20 mouse cellular contexts compared by ENCODE assay signal in the genomic region with DNA sequence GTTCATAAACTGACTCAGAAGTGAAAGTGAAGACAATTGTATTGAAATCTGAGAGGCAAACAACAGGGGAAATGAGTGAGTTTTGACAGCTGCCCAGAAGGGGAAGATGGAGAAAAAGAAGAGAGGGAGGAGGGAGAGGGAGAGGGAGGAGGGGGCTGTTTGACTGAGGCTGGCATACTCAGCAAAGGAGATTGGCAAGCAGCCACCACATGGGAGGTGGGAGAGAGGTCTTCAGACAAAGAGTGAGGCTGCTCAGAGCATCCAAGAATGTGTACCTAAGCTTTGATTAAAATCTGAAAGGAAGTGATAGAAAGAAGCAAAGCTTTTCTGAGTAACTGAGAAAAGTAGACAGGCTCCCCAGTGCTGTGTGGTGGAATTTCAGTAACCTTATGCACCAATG.
DNase-seq lines count a peak whose midpoint lies in the region; ATAC-seq and TF ChIP-seq lines count a peak whose summit lies in the region.
"Had no signal": no experiment of that assay in that cellular context is flagged by ENCODE, and none has a peak within 500 bp of the region (broad histone marks: within the 10 kb centered on the region; RNA-seq: fewer than 3 reads in every experiment).

No protein-coding gene starts in this region.

- no peaks in the 10 kb centered on the region for H3K36me3 ChIP-seq in hindbrain, postnatal 0 days (ENCODE audit: insufficient read depth, low read length)
- no peaks in the 10 kb centered on the region for H3K36me3 ChIP-seq in hindbrain, embryonic 13.5 days
- H3K36me3 ChIP-seq in neural tube, embryonic 14.5 days (ENCODE audit: control insufficient read depth, insufficient read depth, low read length) = no peaks in the 10 kb centered on the region
- H3K36me3 ChIP-seq: heart, embryonic 13.5 days; limb, embryonic 10.5 days had no signal

- H3K27me3 ChIP-seq in hindbrain, postnatal 0 days (ENCODE audit: insufficient read depth, low read length) = no peaks in the 10 kb centered on the region
- H3K27me3 ChIP-seq in hindbrain, embryonic 13.5 days = no peaks in the 10 kb centered on the region
- no peaks in the 10 kb centered on the region for H3K27me3 ChIP-seq in neural tube, embryonic 14.5 days (ENCODE audit: control insufficient read depth, insufficient read depth, low read length)
- H3K27me3 ChIP-seq: heart, embryonic 13.5 days; megakaryocyte, embryonic 14.5 days had no signal

- no peaks in the 10 kb centered on the region for H3K9me3 ChIP-seq in hindbrain, postnatal 0 days (ENCODE audit: low read length)
- no peaks in the 10 kb centered on the region for H3K9me3 ChIP-seq in hindbrain, embryonic 13.5 days
- H3K9me3 ChIP-seq in neural tube, embryonic 14.5 days (ENCODE audit: control insufficient read depth, low read length) = no peaks in the 10 kb centered on the region
- H3K9me3 ChIP-seq: heart, embryonic 13.5 days; limb, embryonic 10.5 days; megakaryocyte, embryonic 14.5 days had no signal

- TF ChIP-seq CTCF in hindbrain, postnatal 0 days (IDR thresholded peaks at IDR 0.05; ENCODE audit: low read depth) = no peak

- no peaks in the 10 kb centered on the region for H3K4me1 ChIP-seq in hindbrain, postnatal 0 days (ENCODE audit: insufficient read depth, low read length)
- no peaks in the 10 kb centered on the region for H3K4me1 ChIP-seq in hindbrain, embryonic 13.5 days (replicated peaks)
- no peaks in the 10 kb centered on the region for H3K4me1 ChIP-seq in neural tube, embryonic 14.5 days (ENCODE audit: control insufficient read depth, insufficient read depth, low read length)
- H3K4me1 ChIP-seq: heart, embryonic 13.5 days; limb, embryonic 10.5 days; megakaryocyte, embryonic 14.5 days had no signal

- DNase-seq in cerebellum, postnatal 10 days = peak; percentile 61 to 78
- DNase-seq in cerebellum, adult 8-10 months = no peak
- peak; percentile 28 for DNase-seq in hindbrain, postnatal 0 days (ENCODE audit: low spot score)
- DNase-seq in neural tube, embryonic 10.5 days (ENCODE audit: extremely low spot score, low spot score) = no peak
- DNase-seq in adrenal gland, postnatal 10 days = no peak
- DNase-seq in adrenal gland, adult 8-10 months = no peak
- DNase-seq: adrenal gland, adult 2 months; cerebellum, adult 11 months; gastrocnemius, postnatal 10 days; heart, adult 18-20 months; kidney, adult 9 months; kidney, postnatal 25 days; liver, postnatal 0 days; lung, postnatal 14 days had no signal

- ATAC-seq in hindbrain, postnatal 0 days = no peak
- no peak for ATAC-seq in hindbrain, embryonic 13.5 days (ENCODE audit: low FRiP score)
- ATAC-seq in neural tube, embryonic 14.5 days (ENCODE audit: low read depth) = peak; percentile 49; the same call in 1 of the 2 replicates
- ATAC-seq: liver, postnatal 0 days had no signal

- H3K9ac ChIP-seq in hindbrain, postnatal 0 days (replicated peaks; ENCODE audit: low read length) = no peak overlapping the region
- no peak overlapping the region for H3K9ac ChIP-seq in hindbrain, embryonic 13.5 days
- H3K9ac ChIP-seq in neural tube, embryonic 14.5 days (replicated peaks; ENCODE audit: low read depth, low read length) = no peak overlapping the region
- H3K9ac ChIP-seq: heart, embryonic 13.5 days; liver, postnatal 0 days had no signal

- no peak overlapping the region for H3K27ac ChIP-seq in hindbrain, postnatal 0 days
- no peak overlapping the region for H3K27ac ChIP-seq in hindbrain, embryonic 13.5 days
- no peak overlapping the region for H3K27ac ChIP-seq in neural tube, embryonic 14.5 days (ENCODE audit: low read depth, low read length)
- H3K27ac ChIP-seq: heart, embryonic 13.5 days; limb, embryonic 10.5 days had no signal

- no peak overlapping the region for H3K4me2 ChIP-seq in hindbrain, postnatal 0 days (ENCODE audit: low read depth, low read length)
- H3K4me2 ChIP-seq in hindbrain, embryonic 13.5 days = no peak overlapping the region
- H3K4me2 ChIP-seq in neural tube, embryonic 14.5 days (ENCODE audit: low read depth, low read length) = no peak overlapping the region
- H3K4me2 ChIP-seq: heart, embryonic 13.5 days had no signal

- no peak overlapping the region for H3K4me3 ChIP-seq in hindbrain, postnatal 0 days (ENCODE audit: low read length)
- H3K4me3 ChIP-seq in hindbrain, embryonic 13.5 days = no peak overlapping the region
- no peak overlapping the region for H3K4me3 ChIP-seq in neural tube, embryonic 14.5 days (ENCODE audit: low read depth, low read length)
- H3K4me3 ChIP-seq: erythroblast, embryonic 14.5 days; heart, embryonic 13.5 days; limb, embryonic 10.5 days; megakaryocyte, embryonic 14.5 days had no signal

Comparison
In these comparisons a context has a peak if more than half of its experiments do, and no peak if none do; other contexts are left out.
1. DNase-seq: peak in cerebellum, postnatal 10 days (2 of 2) and hindbrain, postnatal 0 days (single experiment); none in cerebellum, adult 8-10 months (single experiment), neural tube, embryonic 10.5 days (single experiment), adrenal gland, postnatal 10 days (single experiment) and adrenal gland, adult 8-10 months (single experiment).